Mouse (Mus musculus) gonadal fat pad, adult 2 months (tissue): ENCODE data around the gene Gm904. TPM values are rescaled to one million over a fixed set of nuclear protein-coding genes. Genes with fewer than 3 reads are reported as not detected.
"Not testable (repeated sequence)": the region's sequence is repeated elsewhere in the genome, so short reads cannot be mapped to it uniquely, and the experiment has no call there.

Experiments used
- DNase-seq: peaks from one replicate; pipeline ENCODE4 v3.0.0-alpha.2; 2012; ENCODE audit warnings: low read depth
- polyA plus RNA-seq: library from polyadenylated mRNA; depleted of rRNA; stranded (reverse); fragments of >200 nt; gene quantifications from 2 replicates; pipeline ENCODE4 v1.2.3, GENCODE M21; 2012; rRNA removed

Gm904 gene
- not detected in 2 replicates for polyA plus RNA-seq

DNA sequence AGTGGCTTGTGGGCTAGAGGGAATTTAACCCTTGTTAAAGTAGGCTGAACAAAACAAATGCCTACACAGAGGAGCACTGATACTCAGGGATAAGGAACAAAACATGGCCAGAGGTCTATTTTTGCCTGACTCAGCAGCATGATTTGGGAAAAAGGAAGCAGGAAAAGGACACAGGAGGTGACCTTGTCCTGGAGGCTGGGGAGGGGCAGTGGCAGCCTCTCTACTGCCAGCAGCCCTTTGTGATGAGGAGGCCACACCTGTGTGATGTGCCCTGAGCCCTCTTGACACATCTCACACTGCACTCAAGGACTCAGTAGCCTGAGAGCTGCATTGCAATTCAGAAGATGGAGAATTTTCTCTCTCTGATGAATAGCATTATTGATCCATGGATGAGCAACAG is at the start of gene Gm904:
TSS of gene Gm904 (plus strand) at position 301 of the 400 bp plus-strand sequence.
- DNase-seq = not testable (repeated sequence)

DNA sequence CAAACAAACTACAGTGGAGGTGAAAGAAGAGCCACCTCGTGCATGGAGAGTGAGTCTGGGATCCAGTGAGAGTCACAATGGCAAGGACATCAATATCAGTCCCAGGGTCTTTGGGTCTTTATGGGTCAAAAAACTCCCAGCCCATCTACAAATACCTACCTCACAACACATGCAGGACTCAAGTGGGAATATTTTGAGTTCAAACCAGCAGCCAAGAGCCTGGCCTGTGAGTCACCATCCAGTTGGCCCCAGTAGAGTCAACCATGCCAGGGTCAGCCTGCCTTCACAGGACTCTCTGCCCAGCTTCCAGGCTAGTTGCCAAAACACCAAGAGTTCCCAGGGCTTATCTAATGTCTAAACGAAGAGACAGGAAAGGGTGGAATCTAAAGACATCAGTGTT is 5.7 kb downstream of the Gm904 start:
- not testable (repeated sequence) for DNase-seq

Other genes with a start within 250 kb of the Gm904 start
- 19.6 and 19.9 TPM in 2 replicates for gene Fbxw17, start 225.4 kb upstream of the Gm904 start, polyA plus RNA-seq
- not detected in 2 replicates for gene Gm47429, start 199.3 kb upstream of the Gm904 start, polyA plus RNA-seq
- gene Nutm2, start 175.9 kb upstream of the Gm904 start, polyA plus RNA-seq = 0.04 TPM in 1 of 2 replicates, not detected in the other
- gene Gm8765, start 55.1 kb downstream of the Gm904 start, polyA plus RNA-seq = not detected in 2 replicates